Mouse (Mus musculus): Measurements from ENCODE around the gene Eml3. TPM values are rescaled to one million over a fixed set of nuclear protein-coding genes. Genes with fewer than 3 reads are reported as not detected.
"Not testable (repeated sequence)": the region's sequence is repeated elsewhere in the genome, so short reads cannot be mapped to it uniquely, and the experiment has no call there.

The Eml3 gene
- polyA plus RNA-seq, 1 experiment from 2014 or later = 24.0 TPM

DNA sequence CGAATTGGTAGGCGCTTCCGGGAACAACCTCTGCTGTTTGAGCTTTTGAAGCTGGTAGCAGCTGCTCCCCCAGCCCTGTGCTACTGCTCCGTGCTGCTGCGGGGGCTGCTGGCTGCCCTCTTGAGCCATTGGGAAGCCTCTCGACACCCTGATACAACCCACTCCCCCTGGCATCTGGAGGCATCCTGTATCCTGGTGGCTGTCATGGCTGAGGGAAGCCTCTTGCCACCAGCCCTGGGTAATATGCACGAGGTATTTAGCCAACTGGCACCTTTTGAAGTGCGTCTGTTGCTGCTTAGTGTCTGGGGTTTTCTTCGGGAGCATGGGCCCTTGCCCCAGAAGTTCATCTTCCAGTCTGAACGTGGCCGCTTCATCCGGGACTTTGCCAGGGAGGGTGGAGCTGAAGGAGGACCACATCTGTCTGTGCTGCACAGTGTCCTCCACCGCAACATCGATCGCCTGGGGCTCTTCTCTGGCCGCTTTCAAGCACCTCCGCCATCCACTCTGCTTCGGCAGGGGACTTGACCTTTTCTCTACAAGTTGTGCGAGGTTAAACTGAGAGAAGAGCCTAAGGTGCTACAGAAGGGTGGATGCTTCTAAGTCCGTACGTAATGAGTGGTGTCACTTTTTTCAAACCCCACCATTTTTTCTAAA, 32.0 kb upstream of the Eml3 start:
- H3K27ac ChIP-seq = peak overlapping the region; percentile 96
- WGBS = 34% methylated on average over 21 of the region's 21 CpGs
- not testable (repeated sequence) for H3K27me3 ChIP-seq (ENCODE audit: poor library complexity, severe bottlenecking); H3K9me3 ChIP-seq
- H3K36me3 ChIP-seq (replicated peaks) = peaks cover 57% of the 10 kb centered on the region
- DNase-seq (ENCODE audit: extremely low spot score, low spot score) = peak; percentile 55
- H3K4me3 ChIP-seq = peak overlapping the region; percentile 94
- H3K4me1 ChIP-seq = peaks cover 48% of the 10 kb centered on the region

DNA sequence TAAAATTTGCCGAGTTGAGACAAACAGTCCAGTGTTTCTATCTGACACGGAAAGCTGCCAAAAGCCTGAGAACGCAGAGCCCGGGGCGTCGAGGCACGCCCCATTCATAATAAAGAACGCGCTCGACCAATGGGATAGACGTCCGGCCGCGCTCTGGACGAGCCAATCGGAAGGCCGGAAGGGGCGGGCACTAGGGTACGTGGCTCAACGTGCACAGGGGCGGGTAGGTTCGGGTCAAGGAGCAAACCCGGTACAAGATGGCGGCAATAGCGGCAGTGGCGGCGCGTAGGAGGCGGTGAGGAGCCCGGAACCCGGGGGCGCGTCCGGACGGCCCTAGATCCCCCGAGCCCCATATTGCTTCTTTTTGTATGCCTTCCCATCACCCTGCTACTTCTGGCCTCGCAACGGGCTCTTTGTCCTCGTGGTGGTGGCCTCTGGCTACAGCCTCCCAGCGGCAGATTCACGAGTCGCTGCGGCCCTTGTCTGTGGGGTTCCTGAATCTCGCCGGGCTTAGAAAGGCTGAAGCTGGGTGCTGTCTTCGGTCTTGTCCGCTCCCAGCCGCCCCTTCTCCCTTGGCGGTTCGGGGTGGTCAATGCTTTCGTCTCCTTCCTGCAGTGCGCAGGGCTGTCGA, 31.4 kb upstream of the Eml3 start, which contains the start of gene Ganab:
Gene Ganab (plus strand): TSS at position 207 of the 631 bp plus-strand sequence.
- Histone ChIP-seq H3K27me3 (ENCODE audit: poor library complexity, severe bottlenecking) (no peaks in the 10 kb centered on the region), H3K27ac (peak within 1 kb of the TSS; percentile 96), H3K4me1 (peaks cover 44% of the 10 kb centered on the region), H3K36me3 (replicated peaks) (peaks cover 63% of the 10 kb centered on the region), H3K9me3 (no peaks in the 10 kb centered on the region), H3K4me3 (peak within 1 kb of the TSS; percentile 94)
- peak; percentile 98 for DNase-seq (ENCODE audit: extremely low spot score, low spot score)
- WGBS = under 1% methylated on average over 53 of the region's 53 CpGs

DNA sequence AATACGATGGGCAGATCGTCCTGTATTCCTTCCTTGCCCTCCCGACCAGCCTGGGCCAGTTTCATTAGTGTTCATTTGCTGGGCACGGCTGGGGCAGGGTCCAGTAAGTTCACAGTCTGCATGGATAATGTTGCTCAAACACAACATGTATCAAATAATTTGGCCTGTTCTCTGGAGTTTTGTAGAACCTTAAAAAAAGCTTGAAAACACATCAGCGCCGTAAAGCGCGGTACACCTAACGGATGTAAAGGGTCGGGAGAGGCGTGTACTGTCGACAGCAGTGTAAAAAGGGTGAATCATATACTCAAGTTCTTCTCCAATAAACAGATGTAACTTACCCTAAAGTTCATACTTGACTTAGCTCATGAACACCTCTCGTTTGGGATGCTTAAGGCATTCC, 30.8 kb upstream of the Eml3 start:
- H3K4me3 ChIP-seq = peak overlapping the region; percentile 94
- peaks cover 41% of the 10 kb centered on the region for H3K4me1 ChIP-seq
- peak overlapping the region; percentile 96 for H3K27ac ChIP-seq
- H3K9me3 ChIP-seq = no peaks in the 10 kb centered on the region
- no peaks in the 10 kb centered on the region for H3K27me3 ChIP-seq (ENCODE audit: poor library complexity, severe bottlenecking)
- DNase-seq (ENCODE audit: extremely low spot score, low spot score) = no peak
- peaks cover 69% of the 10 kb centered on the region for H3K36me3 ChIP-seq (replicated peaks)
- 17% methylated on average over 13 of the region's 13 CpGs for WGBS

DNA sequence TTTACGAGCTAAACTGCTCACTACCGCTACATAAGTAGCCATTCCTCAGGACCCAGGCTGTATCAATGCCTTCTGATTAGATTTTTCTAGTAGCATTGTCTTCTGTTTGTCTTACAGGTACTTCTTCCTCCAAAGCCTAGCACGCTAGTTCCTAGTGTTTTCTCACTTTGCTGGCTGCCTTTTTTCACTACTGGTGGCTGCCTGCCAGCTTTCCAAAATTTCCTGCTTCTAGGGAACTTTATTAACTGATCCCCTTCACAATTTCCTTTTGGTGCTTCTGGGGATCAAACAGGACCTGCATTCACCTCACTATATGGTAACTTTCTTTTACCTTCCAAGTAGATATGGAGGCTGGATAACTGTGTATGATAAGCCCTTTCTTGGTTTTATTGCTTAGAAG, 30.3 kb upstream of the Eml3 start:
- Histone ChIP-seq H3K4me1 (peaks cover 36% of the 10 kb centered on the region), H3K4me3 (peak overlapping the region; percentile 94), H3K27ac (0 out of 2 replicates have a peak overlapping the region, but pooled peaks have one; percentile 96), H3K36me3 (replicated peaks) (peaks cover 74% of the 10 kb centered on the region), H3K9me3 (no peaks in the 10 kb centered on the region), H3K27me3 (ENCODE audit: poor library complexity, severe bottlenecking) (no peaks in the 10 kb centered on the region)
- no peak for DNase-seq (ENCODE audit: extremely low spot score, low spot score)
- 71% methylated on average over 3 of the region's 3 CpGs for WGBS

DNA sequence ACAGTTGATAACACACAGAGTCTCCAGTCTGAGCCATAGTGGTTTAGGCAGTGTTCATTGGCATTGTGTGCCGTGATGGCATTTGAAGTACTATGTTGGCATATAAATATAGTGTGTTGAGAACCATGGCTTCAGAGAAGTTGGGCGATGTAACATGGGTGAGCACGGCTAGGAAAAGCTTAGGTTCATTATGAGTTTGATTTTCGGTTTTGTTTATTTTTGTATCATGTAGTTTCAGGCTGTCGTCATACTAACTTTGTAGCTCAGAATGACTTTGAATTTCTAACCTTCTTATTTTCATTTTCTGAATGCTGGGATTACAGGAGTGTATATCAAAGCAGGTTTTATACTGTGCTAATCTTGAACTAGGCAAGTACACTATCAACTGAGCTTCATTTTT, 25.9 kb upstream of the Eml3 start:
- Histone ChIP-seq H3K36me3 (replicated peaks) (peaks cover 87% of the 10 kb centered on the region), H3K4me3 (no peak overlapping the region), H3K27ac (no peak overlapping the region), H3K9me3 (no peaks in the 10 kb centered on the region), H3K27me3 (ENCODE audit: poor library complexity, severe bottlenecking) (no peaks in the 10 kb centered on the region), H3K4me1 (peaks cover 14% of the 10 kb centered on the region)
- WGBS = 93% methylated on average over 5 of the region's 5 CpGs
- no peak for DNase-seq (ENCODE audit: extremely low spot score, low spot score)

DNA sequence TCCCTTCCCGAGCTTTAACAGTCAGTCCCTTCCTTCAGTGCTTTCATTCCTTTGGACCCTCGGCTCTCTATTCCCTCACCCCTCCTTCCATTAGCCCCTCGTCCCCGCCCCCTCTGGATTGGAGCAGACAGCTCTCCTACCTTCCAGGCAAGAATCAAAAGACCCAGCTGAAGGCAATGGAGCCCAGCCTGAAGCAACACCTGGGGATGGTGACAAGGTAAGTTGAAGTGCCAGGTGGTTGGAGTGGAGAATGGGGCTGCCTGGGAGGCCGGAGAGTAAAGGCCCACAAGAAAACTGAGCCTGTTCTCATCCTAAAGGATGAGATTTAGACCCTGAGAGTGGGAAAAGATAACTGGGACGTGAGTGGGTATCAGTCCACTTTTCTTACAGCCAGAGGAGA, 20.8 kb upstream of the Eml3 start:
- H3K4me3 ChIP-seq = no peak overlapping the region
- H3K4me1 ChIP-seq = no peaks in the 10 kb centered on the region
- peaks cover 100% of the 10 kb centered on the region for H3K36me3 ChIP-seq (replicated peaks)
- no peaks in the 10 kb centered on the region for H3K27me3 ChIP-seq (ENCODE audit: poor library complexity, severe bottlenecking)
- 90% methylated on average over 6 of the region's 6 CpGs for WGBS
- H3K27ac ChIP-seq = no peak overlapping the region
- H3K9me3 ChIP-seq = no peaks in the 10 kb centered on the region
- DNase-seq (ENCODE audit: extremely low spot score, low spot score) = no peak

DNA sequence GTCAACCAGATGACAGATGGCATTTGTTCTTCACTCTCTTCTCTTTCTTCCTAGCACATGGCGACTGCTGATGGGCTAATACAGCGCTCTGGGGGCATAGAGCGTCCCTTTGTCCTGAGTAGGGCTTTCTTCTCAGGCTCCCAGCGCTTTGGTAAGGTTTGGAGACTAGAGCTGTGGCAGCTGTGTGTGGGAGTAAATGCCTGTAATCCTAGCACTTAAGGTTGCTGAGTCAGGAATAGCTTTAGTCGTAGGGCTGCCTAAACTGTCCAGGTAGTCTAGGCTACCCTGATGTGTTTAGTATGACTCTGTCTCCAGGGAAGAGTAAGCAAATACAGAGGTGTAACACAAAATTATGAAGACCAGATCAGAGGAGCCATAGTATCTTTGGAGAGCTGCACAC, 17.5 kb upstream of the Eml3 start:
- H3K9me3 ChIP-seq = no peaks in the 10 kb centered on the region
- H3K4me3 ChIP-seq = no peak overlapping the region
- peaks cover 100% of the 10 kb centered on the region for H3K36me3 ChIP-seq (replicated peaks)

DNA sequence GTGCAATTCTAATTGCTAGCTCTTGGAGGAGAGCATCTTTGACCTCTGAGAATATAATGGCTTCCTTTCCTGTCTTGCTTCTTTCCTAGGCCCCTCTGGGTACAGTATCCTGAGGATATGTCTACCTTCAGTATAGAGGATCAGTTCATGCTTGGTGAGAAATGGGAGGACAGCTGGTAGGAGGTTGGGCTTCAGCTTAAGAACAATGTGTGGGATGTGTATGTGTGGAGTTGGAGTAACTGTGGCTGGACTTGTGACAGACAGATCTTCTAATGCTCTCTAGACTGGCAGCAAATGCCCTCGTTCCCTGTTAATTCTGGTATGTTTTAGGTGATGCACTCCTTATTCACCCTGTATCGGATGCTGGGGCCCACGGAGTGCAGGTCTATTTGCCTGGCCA, 15.1 kb upstream of the Eml3 start:
- Histone ChIP-seq H3K27me3 (ENCODE audit: poor library complexity, severe bottlenecking) (no peaks in the 10 kb centered on the region), H3K4me3 (no peak overlapping the region), H3K27ac (no peak overlapping the region), H3K9me3 (no peaks in the 10 kb centered on the region), H3K4me1 (no peaks in the 10 kb centered on the region), H3K36me3 (replicated peaks) (peaks cover 84% of the 10 kb centered on the region)
- DNase-seq (ENCODE audit: extremely low spot score, low spot score) = no peak
- WGBS = 96% methylated on average over 3 of the region's 3 CpGs

More for the DNA sequence above, 17.5 kb upstream of the Eml3 start:
- WGBS = 96% methylated on average over 5 of the region's 5 CpGs
- DNase-seq (ENCODE audit: extremely low spot score, low spot score) = no peak
- Histone ChIP-seq H3K27me3 (ENCODE audit: poor library complexity, severe bottlenecking) (no peaks in the 10 kb centered on the region), H3K4me1 (no peaks in the 10 kb centered on the region), H3K27ac (no peak overlapping the region)

DNA sequence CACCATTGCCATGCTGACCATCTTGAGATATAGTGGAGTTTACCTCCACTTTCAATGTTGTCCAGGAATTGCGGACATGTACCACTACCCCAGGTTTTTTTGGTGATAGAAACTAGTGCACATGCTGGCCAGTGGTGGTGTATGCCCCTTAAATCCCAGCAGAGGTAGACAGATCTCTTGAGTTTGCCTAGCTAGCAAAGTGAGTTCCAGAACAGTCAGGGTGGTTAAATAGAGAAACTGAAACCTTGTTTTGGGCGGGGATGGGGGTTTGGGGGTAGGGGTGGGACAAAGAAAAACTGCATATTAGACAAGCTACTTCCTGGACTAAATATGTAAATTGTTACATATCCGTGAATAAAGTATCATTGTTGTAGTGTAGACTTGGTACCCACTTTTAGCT, 10.4 kb upstream of the Eml3 start:
- no peak overlapping the region for H3K27ac ChIP-seq
- 94% methylated on average over 3 of the region's 3 CpGs for WGBS
- peaks cover 48% of the 10 kb centered on the region for H3K36me3 ChIP-seq (replicated peaks)
- no peak for DNase-seq (ENCODE audit: extremely low spot score, low spot score)
- H3K9me3 ChIP-seq = no peaks in the 10 kb centered on the region
- H3K4me1 ChIP-seq = peaks cover 24% of the 10 kb centered on the region
- H3K4me3 ChIP-seq = no peak overlapping the region
- no peaks in the 10 kb centered on the region for H3K27me3 ChIP-seq (ENCODE audit: poor library complexity, severe bottlenecking)

DNA sequence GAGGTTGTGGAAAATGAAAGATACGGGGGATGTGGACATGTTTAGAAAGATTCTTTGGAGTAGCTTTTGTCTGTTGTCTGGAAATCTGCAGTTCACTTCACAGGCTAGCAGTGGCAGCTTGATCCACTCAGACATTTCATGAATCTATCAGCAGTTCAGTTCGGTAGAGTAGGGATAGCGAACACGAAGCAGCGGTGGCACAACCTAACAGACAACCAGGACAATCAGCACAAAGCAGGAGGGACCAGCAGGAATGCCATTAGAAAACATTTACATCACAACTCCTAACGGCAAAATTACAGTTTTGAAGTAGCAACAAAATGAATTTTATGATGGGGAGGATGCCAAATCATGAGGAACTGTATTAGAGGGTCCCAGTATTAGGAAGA, 9.7 kb upstream of the Eml3 start:
- no peaks in the 10 kb centered on the region for H3K27me3 ChIP-seq (ENCODE audit: poor library complexity, severe bottlenecking)
- peak overlapping the region; percentile 92 for H3K27ac ChIP-seq
- H3K4me3 ChIP-seq = peak overlapping the region; percentile 89
- 68% methylated on average over 6 of the region's 6 CpGs for WGBS
- H3K9me3 ChIP-seq = no peaks in the 10 kb centered on the region
- H3K36me3 ChIP-seq (replicated peaks) = peaks cover 45% of the 10 kb centered on the region
- H3K4me1 ChIP-seq = peaks cover 24% of the 10 kb centered on the region
- DNase-seq (ENCODE audit: extremely low spot score, low spot score) = no peak

DNA sequence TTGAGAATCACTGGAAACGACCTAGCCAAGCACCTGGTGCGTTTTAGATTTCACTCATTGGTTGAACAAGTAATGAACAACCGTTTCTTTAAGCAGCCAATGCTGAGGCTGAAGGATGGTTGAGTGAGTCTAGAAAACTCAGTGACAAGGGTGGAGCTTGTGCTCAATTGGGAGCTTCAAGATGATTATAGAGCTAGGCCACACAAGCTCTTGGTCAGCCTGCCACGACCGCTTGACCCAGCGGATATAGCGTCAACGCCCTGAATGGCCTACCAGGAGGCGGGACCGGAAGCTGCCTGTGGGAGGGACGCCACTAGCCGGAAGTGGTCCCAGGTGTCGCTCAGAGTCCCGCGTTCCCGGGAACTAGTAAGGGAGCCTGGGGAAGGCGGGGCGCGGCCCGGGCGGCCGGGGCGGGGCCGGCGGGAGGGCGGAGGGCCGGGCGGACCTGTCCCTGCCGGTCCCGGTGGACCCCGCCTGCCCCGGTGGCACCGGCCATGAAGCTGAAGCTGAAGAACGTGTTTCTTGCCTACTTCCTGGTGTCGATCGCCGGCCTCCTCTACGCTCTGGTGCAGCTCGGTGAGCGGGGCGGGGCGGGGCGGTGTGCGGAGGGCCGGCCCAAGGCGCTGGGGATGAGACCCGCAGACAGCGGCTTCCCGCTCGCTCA, 9.1 kb upstream of the Eml3 start, which contains the start of gene B3gat3:
Gene B3gat3 (plus strand): TSS at position 302 of the 664 bp plus-strand sequence.
- peaks cover 42% of the 10 kb centered on the region for H3K36me3 ChIP-seq (replicated peaks)
- peak; percentile 96 for DNase-seq (ENCODE audit: extremely low spot score, low spot score)
- H3K4me1 ChIP-seq = peaks cover 24% of the 10 kb centered on the region
- WGBS = 3% methylated on average over 50 of the region's 50 CpGs
- peak within 1 kb of the TSS; percentile 89 for H3K4me3 ChIP-seq
- peak within 1 kb of the TSS; percentile 92 for H3K27ac ChIP-seq
- no peaks in the 10 kb centered on the region for H3K9me3 ChIP-seq
- no peaks in the 10 kb centered on the region for H3K27me3 ChIP-seq (ENCODE audit: poor library complexity, severe bottlenecking)

DNA sequence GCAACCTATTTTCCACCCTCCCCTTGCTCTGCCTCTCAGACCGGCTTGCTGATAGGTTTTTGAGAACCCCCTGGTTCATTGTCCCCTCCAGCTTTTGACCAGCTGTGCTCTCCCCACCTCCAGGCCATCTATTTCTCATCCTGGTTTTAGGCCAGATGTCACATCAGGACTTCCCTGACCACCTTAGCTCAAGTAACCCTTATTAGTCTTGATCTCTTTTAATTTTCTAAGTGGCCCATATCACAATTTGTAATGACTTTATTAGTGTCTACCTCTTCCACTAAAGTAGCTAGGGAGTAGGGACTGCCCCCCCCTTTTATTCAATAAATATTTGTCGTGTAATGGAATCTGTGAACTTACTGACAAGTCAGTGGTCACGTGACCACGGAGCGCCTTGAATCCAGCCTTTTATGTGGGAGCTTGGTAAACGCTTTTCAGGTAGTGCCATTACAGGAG, 8.5 kb upstream of the Eml3 start:
- WGBS = 2% methylated on average over 6 of the region's 6 CpGs
- DNase-seq (ENCODE audit: extremely low spot score, low spot score) = peak; percentile 38
- H3K4me1 ChIP-seq = peaks cover 24% of the 10 kb centered on the region
- H3K4me3 ChIP-seq = peak overlapping the region; percentile 89
- peaks cover 42% of the 10 kb centered on the region for H3K36me3 ChIP-seq (replicated peaks)
- H3K27me3 ChIP-seq (ENCODE audit: poor library complexity, severe bottlenecking) = no peaks in the 10 kb centered on the region
- peak overlapping the region; percentile 92 for H3K27ac ChIP-seq
- H3K9me3 ChIP-seq = no peaks in the 10 kb centered on the region

DNA sequence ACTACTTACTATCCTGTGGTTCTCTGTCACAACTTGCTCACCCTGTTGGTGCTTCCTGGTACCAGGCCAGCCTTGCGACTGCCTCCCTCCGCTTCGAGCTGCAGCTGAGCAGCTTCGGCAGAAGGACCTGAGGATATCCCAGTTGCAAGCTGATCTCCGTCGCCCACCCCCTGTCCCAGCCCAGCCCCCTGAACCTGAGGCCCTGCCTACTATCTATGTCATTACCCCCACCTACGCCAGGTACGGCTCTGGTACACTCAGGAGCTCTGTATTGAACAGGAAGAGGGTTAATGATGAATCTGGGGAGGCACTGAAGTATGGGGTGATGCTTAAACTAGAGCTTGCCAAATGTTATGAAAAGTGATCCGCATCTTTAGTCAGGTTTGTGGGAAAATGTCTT, 7.6 kb upstream of the Eml3 start:
- no peak for DNase-seq (ENCODE audit: extremely low spot score, low spot score)
- H3K27me3 ChIP-seq (ENCODE audit: poor library complexity, severe bottlenecking) = no peaks in the 10 kb centered on the region
- H3K36me3 ChIP-seq (replicated peaks) = peaks cover 42% of the 10 kb centered on the region
- H3K27ac ChIP-seq = no peak overlapping the region
- 77% methylated on average over 9 of the region's 9 CpGs for WGBS
- H3K4me3 ChIP-seq = peak overlapping the region; percentile 89
- H3K4me1 ChIP-seq = peaks cover 24% of the 10 kb centered on the region
- H3K9me3 ChIP-seq = no peaks in the 10 kb centered on the region
